Mouse (Mus musculus) Muller cell, postnatal 12 days (primary cell): ENCODE measurements around the gene Tec.

Experiments
- DNase-seq: peaks from one replicate; pipeline ENCODE4 v3.0.0-alpha.2; 2015; ENCODE audit errors: inconsistent ontology term

Gene Tec

DNA sequence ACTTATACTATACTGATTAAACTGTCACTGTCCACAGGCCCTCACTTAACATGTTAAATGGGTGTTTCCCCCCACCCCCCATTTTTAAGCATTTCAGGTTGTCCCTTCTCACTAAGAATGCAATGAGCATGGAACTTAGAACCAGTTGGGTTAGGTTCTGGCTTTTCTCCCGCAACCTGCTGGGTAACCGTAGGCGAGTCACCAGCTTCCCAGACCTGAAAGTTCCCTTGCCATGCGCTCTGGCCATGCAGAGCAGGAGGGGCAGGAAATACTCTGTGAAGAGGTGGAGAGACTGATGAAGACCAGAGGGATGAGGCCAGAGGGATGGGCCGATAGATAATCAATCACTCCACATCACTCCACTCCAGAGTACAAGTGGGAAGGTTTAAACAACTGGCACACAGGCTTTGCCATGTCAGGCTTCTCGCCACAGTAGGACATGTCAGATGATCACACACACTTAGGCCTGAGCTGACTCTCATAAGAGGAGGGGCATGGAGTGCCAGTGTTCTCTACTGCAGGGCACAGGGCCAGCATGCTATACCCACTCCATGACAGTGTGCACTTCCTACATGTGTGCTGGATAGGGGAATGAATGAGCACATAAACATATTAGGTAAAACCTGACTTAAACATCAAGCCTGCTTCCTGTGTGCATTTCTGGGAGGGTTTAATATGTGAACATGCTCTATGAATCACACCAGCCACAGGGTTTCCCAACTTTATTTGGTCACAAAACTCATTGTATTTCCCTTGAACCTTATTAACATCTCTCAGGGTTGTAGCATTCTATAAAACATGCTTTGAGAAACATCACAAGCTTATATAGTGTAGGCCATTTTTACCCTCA is 13.9 kb downstream of the Tec start:
- peak; percentile 25 for DNase-seq

DNA sequence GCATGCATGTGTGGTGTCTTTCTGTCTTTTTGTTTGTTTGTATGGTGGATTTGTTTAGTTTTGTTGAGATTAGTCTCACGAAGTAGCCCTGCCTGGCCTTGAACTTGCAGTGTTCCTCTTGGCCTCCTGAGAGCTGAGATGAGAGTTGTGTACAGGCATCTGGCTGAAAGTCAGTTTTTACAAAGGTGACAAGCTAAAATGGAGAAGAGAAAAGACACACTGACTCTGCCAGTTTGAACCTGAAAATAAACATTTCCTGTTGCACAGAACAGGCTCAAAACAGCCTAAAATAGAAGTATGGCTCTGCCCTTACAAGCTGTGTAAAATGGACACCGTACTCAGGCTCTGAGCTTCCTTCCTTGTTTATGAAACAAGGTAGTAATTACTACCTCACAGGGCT is 14.9 kb downstream of the Tec start:
- no peak for DNase-seq

DNA sequence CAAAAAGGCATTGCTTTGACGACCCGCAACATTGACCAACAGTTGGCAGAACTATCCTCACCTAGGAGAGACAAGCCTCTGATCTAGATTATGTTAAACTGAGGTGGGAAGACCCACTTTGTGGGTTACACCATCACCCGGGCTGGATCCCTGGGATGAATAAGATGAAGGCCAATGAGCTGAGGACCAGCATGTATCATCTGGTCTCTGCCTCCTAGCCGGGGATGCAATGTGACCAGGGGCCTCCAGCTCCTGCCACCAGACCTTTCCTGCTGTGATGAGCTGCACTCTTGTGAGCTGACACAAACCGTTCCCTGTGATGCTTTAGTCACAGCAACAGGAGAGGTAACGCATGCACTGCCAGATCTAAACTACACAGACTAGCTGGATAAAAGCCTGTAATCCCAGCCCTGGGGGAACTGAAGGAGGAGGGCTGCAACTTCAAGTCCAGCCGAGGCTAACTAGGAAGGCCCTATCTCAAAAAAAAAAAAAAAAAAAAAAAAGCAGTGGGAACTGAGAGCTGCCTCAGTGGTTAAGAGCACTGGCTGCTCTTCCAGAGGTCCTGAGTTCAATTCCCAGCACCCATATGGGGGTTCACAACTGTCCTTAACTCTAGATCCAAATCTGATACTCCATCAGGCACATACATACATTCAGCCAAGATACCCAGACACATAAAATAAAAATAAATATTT is 15.8 kb downstream of the Tec start:
- no peak for DNase-seq

DNA sequence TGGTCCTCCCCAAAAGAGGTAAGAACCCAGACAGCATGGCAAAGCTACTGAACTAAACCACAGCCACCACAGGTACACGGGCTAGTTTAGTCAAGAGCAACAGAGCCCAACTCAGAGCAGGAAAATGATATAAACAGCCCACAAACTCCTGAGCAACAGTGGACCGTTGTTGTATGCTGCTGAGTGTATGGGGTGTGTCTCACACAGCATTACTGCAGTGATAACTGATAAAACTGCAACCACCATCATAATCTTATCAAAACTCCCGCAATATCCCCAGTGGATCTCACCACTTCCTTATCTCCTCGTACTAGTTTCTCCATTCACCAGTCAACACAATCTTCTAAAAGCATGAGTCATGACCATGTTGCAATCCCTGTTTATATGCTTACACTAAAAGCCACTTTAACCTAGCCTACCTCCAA is 16.6 kb downstream of the Tec start:
- no peak for DNase-seq

DNA sequence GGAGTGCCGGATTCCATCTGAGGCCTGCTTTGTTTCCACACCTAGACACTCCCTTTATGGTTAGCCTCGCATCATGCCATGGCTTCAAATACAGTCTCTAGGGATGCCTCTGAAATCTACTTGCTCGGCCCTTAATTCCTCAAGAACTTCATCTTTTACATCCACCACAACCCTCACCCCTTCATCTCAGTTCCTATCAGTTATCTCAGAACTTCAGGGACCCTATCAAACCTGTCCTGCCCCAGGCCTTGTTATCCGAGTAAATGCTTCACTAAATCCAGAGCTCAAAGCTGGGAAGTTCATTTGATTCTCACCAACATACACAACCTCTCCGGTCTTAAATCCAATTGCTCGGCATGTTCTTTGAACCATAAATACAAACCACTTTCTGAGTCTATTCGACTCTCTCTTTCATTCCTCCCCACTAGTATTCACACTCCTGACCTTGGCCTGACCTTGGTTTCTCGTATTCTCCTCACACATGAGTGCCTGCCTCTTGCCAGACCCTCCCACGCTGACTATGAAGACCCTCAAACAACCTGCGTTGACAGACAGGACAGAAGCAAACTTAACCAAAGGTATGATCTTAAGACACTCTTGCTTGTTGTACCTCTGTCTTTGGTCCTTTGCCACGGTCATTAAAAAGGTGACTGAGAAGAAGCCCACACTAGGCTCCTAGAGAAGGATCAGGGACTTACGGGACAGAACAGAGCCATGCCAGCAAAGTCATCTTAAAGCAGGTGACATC is 17.2 kb downstream of the Tec start:
- DNase-seq, result no peak

DNA sequence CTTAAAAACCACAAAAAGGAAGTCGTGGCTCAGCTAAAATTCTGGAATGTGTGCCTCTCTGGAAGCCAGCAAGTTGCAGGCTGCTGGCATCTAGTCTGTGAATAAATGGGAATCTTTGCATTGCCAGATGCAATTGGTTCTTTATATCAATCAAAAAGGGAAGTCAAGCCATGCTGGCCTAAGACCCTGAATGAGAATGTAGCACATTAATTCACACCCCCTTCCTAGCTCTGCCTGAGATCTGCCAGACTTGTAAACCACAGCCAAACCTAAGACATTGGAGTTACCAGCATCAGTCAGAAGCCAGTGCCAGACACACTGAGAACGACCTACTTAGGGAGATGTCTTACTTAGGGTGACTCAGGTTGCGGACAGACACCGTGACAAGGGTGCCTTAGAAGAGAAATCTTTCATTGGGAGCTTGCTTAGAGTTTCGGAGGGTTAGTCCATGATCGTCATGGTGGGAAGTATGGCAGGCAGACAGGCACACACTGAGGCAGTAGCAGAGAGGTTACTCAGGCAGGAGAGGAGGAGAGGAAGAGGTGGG is 19.3 kb downstream of the Tec start:
- DNase-seq, result peak; percentile 70

DNA sequence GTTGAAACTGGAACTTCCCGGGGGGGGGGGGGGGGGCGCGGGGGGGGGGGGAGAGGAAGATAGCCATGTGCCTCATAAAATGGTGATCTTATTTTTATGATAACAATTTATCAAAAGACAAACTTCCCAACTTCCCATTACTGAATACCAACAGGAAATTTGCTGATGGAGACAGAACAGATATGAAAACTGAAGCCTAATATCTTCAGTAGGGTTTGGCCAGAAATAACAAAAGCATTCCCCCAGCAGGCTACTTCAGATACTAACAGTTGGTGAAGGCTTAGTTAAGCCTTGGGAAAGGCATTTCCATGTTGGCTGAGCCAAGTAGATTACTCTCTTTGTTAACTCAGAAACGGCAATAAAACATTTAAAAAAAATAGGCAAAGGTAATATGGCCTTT is 21.6 kb downstream of the Tec start:
- DNase-seq, result no peak

DNA sequence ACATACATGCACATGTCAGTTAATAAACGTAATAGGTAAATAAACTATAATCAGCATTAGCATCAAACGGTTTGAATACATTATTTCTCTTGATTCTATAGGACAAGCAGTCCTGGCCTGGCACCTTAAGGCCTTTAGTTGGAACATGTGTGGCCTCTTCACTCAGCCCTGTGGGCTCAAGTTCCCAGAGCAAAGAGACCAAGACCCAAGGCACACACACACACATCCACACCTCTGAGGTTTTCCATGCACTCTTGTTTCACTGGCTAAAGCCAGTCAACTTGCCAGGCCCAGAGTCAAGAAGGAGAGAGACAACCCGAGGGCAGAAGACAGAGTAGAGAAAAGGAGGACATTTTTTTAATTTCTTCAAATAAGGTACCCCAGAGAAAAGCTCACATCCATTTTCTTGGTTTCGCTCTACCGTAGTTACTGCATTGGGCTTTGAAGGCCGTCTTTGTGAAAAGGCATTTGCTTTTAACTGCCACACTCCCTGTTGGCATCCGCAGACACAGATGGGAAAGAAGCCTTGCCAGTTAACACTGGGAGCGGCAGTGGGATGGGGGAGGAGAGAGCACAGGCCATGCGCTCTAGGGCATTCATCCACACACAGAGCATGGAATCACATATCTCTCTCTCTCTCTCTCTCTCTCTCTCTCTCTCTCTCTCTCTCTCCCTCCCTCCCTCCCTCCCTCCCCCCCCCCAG is 22.2 kb downstream of the Tec start:
- DNase-seq, result peak; percentile 76

DNA sequence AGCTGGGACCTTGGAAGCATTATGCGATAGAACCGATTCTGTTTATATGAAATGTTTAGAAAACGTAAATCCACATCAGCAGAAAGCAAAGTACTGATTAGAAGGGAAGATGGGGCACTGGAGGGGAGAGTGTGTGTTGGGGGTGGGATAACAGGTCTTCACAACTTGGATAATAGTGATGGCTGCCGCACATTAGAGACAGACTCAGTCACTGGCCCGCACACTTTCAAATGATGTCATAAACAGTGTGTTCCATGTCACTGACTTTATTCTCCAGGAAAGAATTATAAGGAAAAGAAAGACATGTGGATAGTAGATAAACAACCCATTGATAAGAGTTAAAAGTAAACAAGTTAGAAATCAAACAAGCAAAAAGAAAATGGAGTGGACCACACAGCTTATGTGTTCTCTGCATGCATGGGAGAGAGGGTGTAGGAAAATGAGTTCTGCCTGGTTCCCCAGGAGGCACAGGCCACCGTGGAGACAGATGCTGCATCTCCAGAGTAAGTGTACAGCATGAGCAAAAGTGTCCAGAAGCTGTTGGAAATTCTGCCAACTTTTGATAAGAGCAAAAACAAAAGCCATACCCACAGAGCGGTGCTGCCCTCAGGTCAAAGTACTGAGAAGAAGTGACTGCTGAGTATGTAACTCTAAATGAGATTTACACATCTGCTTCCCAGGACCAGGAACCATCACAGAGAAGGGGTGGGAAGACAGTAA is 23.3 kb downstream of the Tec start:
- no peak for DNase-seq

DNA sequence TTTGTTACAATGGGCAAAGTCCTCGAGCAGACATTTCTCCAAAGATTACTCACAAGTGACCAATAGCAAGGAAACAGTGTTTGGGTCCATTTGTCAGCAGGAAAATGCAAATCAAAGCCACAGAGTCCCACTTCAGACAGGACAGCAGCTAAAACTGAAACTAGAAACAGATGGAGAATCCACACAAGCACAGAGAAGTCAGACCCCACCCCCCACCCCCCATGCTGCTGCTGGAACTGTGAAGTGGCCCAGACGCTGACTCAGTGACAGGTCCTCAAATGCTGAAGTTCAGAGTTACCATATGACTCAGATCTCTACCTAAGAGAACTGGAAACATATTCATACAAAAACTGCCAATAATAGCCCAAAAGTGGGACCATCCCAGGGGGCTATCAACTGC is 24.0 kb downstream of the Tec start:
- peak; percentile 48 for DNase-seq

DNA sequence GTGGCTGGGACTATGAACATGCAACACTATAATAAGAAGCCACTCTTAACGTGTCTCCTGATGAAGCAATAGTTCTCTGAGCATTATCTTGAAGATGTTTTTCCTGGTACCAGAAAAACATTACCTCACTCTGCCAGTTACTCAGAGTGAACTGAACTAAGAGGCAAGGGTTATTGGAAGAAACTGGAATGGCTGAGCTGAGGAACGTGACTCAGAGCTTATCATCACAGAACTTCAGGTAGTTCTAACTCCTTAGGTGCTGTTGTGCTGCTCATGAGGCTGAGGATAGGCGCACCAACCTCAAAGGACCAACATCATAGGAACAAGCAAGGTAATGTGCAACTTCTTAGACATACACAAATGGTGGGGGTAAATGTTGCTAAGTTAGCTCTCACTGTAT is 28.6 kb downstream of the Tec start:
- no peak for DNase-seq

DNA sequence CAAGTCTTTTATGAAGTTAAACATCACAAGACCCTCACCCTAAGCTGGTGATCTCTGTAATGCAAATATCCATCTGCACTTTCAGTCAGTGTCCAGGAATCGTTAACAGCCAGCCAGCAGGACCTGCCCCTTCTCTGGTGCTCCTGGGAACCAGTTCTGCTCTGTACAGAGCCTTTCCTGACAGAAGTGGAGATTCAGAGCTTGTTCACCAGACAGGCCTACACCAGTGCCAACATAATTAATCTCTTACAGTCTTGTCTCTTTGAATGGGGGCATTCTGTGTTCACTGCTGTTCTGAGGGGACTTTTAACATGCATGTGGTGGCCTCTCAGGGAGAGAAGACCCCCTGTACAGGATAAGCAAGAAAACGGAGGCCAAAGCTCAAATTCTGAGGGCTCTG is 29.3 kb downstream of the Tec start:
- DNase-seq, result no peak

DNA sequence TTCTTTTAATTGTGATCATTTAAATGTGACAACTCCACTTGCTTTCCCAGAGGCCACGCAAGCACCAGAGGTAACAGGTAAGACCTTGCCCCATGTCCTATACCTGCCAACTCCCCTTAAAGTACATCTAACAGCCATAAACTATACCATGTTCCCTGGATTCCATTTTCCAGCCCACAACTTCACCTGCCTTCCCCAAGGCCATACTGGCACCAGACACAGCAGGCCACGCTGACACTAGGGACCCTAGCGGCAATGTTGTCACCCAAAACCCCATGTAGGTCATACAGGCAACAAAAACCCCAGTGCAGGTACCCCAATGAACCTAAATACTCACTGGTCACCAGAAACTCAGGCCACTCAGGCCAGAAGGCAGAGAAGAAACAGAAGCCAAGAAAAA is 32.6 kb downstream of the Tec start:
- no peak for DNase-seq

DNA sequence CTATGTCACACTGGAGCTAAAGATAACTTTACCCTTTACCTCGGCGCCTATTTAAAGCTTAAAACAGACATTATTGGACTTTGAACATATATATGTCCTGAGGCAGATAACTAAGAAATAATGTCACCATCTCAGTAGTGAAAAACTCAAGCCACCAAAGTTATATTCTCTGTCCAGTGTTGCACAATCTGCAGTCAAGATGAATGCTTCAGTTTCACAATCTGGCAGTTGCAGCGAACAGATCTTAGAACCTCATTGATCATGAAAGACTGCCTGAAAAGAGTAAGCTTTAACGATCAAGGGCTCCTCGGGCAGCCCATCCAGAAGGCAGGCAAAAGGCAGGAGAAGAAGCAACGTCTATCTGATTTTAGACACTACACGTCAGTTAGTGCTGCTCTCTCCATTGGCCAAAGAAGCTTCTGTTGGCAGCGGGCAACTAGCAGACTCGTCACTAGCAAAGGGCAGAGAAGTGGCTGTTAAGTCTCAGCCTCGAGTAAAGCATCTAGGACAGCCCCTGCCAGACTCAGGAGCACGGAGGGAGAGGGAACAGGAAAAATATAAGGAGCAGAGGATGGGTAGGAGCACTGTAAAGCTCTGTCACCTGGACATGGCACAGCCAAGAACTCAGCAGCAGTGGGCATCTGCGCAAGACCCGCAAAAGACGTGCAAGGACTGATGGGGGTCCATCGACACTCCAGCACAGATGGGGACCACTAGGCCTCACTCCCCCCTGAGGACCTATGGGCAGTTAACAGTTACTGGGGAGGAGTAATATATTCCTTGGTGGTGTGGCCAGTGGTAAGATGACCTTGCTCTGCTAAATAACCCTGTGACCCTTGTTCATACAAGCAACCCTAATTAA is 35.1 kb downstream of the Tec start:
- DNase-seq, result no peak

DNA sequence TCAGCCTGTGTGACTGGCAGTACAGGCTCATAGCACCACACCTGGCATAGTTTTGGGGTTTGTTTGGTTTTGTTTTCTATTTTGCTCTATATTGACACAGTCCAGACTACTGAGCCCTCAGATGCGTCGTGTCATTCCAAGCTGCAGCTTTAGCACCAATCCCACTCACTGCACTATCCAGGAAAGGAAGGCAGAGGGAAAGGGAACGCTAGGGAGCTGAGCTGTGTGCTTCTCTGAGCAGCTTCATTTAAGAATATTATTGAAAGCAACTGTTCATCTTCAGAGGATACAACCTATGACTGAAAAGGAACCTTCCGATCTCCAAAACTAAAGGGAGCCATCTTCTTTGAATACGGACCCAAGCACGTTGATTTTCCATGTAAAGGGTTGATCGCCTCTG is 36.1 kb downstream of the Tec start:
- DNase-seq, result no peak

DNA sequence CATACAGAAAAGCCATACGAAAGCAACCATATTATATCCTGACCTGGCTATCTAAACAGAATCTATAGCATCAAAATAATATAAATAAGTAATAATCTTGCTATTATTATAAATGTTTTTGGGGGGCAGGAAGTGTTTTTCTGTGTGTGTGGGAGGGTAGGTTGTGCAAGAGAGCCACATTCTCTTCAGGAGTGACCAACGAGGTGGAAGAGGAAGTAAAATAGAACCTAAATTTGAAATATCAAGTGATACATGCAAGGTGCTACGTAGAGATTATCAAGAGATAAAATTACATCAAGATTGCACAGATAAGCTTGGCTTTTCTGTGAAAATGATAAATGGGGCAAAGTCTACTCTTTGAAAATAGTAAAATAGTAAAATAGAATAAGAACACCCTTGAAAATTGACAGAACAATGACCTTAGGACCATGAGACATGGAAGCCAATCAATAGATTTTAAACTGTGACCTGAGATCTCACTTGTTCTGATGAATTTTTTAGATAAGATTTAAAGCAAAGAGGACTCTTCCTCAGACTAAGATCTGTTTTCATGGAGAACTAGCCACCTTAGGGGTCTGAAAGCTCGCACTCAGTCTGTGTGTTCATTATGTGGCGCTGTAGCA is 37.2 kb downstream of the Tec start:
- no peak for DNase-seq

DNA sequence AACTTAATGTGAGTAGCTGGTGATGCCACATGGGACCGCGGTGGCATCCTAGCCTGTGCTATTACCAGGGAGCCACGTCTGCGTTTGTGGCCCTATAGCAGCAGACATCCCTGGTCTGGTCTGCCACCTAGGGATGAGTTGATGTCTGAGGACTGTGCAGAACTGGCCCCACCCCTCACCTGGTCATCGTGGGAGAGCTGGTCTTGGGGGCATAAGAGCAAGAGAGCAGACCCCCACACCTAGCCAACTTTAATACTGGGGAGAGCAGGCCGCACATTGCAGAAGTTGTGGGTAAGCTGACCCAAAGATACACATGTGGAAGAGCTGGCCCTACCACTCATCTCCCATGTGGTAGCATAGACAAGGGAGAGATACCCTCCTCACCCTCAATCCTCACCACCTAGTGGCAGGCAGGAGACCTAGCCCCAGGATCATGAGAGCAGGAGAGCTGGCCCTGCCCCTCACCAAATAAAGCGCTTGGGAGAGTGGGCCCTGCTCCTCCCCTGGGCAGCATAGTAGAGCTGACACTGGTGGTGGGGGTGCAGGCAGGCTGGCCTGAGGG is 38.7 kb downstream of the Tec start:
- no peak for DNase-seq

DNA sequence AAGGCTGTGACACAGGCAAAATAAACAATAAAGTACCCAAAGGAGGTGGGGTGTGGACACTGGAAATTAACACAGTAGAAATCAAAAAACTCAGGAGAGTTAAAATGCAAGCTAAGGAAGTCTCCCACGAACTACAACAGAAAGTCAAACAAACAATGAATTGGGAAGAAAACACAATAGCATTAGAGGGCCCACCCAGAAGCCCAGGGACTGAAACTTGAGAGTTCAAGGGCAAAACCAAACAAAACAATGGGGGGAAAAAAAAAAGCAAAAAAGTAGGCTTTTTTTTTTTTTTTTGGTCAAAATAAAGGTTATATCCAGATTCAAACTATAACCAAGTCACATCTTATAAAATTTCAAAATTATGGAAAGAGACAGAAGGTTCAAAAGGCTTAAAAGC is 39.9 kb downstream of the Tec start:
- no peak for DNase-seq

DNA sequence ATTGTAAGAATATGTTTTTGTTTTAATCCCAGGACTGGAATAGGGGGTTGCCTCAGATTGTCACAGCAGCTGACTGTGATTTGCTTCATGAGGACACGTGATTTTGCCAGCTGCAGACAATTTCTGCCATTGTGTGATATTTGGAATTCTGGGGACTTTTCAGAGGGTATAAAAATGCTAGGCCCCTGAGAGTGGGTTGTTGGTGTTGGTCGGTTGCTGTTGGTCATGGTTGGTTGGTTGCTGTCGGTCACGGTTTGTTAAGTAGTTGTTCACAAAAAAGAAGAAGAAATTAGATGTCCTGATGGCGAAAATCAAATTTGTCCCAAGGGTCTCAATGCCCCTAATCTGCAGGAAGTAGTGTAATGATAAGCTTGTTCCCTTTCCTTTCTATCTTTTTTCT is 40.8 kb downstream of the Tec start:
- DNase-seq, result no peak
